Mouse (Mus musculus) urinary bladder, postnatal 25 days (tissue): ENCODE measurements around the gene Prr14.

Experiments used
- DNase-seq: peaks from one replicate; pipeline ENCODE4 v3.0.0; 2022; ENCODE audit warnings: low spot score

The Prr14 gene

GRCm38 (mm10) chr7:127512231-127513015, 53.0 kb downstream of the Prr14 start:
- peak; percentile 87 for DNase-seq

DNA sequence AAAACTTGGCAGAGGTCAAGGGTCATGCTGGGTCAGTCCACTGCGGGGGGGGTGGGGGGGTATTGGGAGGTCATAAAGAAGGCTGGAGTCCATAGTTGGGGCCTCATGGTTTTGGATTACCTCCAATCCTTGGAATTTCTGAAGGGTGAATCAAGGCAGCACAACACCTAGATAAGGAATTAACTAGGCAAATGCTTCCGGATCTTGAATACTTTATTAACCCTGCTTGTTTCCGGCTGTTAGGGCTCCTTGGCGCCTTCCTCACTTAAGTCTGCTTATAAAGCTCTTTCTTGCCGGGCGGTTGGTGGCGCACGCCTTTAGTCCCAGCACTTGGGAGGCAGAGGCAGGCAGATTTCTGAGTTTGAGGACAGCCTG, 53.6 kb downstream of the Prr14 start:
- DNase-seq: no peak

GRCm38 (mm10) chr7:127513781-127514180, 54.4 kb downstream of the Prr14 start:
- no peak for DNase-seq

GRCm38 (mm10) chr7:127515846-127516245, 56.4 kb downstream of the Prr14 start:
- no peak for DNase-seq

- no peak for DNase-seq
Observed at GRCm38 (mm10) chr7:127516344-127516743, 56.9 kb downstream of the Prr14 start.

DNA sequence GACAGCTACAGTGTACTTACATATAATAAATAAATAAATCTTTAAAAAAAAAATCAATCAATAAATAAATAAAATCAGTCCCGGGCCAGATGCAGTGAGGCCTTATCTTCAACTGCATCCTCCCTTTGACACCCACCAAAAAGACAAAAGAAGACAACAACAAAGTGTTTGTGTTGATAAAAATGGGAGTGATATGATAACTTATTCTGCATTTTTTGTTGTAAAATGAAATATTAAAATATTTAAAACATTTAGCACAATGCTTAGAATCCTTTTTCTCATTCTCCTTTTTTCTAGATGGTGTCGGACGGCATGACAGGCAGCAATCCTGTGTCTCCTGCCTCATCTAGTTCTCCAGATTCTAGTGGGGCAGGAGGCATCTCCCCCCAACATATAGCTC, 59.9 kb downstream of the Prr14 start, which contains the start of gene Gm42715:
TSS of gene Gm42715 (plus strand) at position 301 of the 400 bp plus-strand sequence.
- DNase-seq: no peak
